Mouse (Mus musculus) cortical plate, adult 2 months (tissue): Measurements from ENCODE around the gene Kyat1.
"Not testable (repeated sequence)": the region's sequence is repeated elsewhere in the genome, so short reads cannot be mapped to it uniquely, and the experiment has no call there.

Experiments used
- CTCF ChIP-seq: fragments of 200-500 bp; IDR thresholded peaks from 2 replicates; pipeline ENCODE4 v1.5.1; 2011; ENCODE audit warnings: mild to moderate bottlenecking, control low read depth, low read length; ENCODE audit not compliant: insufficient read depth; ENCODE audit errors: extremely low read depth
- POLR2A ChIP-seq: fragments of 200-500 bp; IDR thresholded peaks from 2 replicates; pipeline ENCODE4 v1.6.1; 2011; ENCODE audit warnings: mild to moderate bottlenecking, low read length, control low read depth; ENCODE audit not compliant: insufficient read depth; ENCODE audit errors: extremely low read depth

GRCm38 (mm10) chr2:30140021-30140420, 65.6 kb downstream of the Kyat1 start:
- not testable (repeated sequence) for TF ChIP-seq POLR2A, CTCF
